Mouse (Mus musculus) c-Kit-negative CD71-positive TER-119-positive erythroid progenitor cells, embryonic 14.5 days (primary cell): ENCODE data around the gene Defb25.

ENCODE experiments used
- DNase-seq: peaks from one replicate; pipeline ENCODE4 v3.0.0-alpha.2; 2013; ENCODE audit warnings: low read depth, low spot score

Defb25 gene

DNA sequence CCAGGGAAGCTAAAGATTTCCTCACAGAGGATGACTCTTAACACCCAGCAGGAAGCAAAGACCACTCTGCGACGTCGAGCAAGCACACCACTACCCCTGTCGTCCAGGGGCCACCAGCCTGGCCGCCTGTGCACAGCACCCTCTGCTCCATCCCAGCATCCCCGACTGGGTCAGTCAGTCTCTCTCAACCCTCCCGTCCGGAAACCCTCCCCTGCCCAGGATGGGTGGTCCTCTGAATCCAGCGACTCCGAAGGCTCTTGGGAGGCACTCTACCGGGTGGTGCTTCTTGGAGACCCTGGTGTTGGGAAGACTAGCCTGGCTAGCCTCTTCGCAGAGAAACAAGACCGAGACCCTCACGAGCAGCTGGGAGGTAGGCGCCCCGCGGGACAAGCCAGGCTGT lies 5.2 kb upstream of the Defb25 start:
- no peak for DNase-seq

DNA sequence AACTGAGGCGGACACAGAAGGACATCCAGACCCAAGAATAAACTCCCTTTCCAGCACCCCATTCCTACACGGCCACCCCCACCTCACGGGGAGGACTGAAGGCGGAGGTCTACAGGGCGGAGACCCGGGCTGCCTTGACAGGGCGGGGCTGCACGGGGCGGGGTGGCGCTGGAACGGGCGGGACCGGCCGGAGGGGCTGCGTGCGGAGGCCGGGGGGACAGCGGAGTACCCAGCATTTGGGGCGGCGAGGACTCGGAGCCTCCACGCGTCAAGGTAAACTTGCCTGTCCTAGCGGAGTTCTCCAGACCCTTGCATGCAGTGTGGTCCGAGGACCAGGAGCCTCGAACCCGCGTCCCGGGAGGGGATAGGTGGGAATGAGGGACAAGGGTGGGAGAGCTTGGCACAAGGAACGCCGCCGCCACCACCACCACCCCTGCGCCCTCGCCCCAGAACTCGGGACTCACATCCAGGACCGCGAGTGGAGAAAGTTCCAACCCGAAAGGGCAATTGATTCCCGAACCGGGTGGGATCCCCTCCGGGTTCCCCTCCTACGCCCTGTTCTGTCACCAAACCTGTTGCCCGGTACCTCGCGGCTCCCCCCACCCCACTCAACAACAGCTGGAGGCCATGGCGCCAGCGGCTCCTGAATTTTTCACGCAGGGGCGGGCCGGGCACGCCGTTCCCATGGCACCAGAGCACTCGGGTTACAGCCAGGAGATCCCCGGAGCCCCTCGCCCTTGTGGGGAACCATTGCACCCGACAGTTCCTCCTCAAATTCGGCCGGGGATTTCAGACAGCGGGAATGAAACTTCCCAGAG lies 4.1 kb upstream of the Defb25 start, which contains the start of gene Rem1:
Gene Rem1, plus strand, starts transcription at position 178 of the 818 bp plus-strand sequence.
- no peak for DNase-seq

- no peak for DNase-seq
Observed at GRCm38 (mm10) chr2:152625256-152625655, 2.4 kb upstream of the Defb25 start.

DNA sequence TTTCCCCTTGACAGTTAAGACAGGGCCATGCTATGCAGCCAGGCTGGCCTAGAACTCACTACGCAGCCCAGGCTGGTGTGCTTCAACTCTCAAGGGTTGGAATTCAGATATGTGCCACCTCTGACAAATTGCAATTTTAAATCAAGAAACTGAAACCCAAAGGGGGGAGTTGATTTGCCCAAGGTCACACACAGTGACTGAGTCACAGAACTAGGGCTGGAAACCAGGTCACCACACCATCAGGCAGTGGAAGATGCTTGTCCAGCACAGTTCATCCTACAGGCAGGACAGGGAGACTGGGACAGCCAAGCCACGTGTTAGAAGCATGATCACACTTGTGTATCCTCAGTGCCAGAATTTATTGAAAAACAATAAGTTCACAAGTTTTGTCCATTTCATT lies 1.7 kb upstream of the Defb25 start:
- no peak for DNase-seq

GRCm38 (mm10) chr2:152622151-152622550 lies 702 bp downstream of the Defb25 start:
- no peak for DNase-seq

DNA sequence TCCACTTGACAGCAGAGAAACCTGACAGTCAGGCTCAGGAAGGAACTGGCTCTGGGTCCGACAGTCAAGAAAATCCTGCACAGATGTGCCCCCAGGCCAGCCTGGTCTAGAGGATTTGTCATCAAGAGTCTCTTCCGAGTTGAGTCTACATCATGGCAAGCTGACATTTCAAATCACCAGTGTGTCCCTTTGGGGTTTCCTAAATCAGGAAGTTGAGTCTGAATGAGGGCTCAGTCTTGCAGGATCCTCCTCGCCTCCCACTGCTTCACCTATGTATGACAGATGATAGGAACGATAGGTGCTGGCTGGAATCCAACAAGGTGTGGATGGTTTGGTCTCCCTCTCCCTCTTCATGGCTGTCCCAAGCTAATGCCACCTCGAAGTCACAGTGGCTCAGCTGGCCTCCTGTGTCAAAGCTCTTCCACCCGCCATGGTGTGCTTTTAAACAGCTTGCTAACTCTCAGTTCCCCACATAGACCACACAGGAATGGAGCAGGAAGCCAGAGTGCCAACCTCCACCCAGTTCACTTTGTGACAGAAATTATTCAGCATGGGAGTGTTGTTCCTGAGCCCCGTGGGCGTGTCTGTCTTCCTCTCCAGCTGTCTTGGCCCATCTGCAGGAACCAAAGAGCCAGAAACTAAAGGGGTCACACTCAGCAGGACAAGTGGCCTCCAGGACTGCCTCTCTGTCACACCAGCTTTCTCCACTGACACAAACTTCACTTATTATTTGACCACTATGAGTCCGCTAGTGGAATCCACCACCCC lies 2.3 kb downstream of the Defb25 start:
- no peak for DNase-seq

- DNase-seq = no peak
Observed at GRCm38 (mm10) chr2:152617374-152617773, 5.5 kb downstream of the Defb25 start.

DNA sequence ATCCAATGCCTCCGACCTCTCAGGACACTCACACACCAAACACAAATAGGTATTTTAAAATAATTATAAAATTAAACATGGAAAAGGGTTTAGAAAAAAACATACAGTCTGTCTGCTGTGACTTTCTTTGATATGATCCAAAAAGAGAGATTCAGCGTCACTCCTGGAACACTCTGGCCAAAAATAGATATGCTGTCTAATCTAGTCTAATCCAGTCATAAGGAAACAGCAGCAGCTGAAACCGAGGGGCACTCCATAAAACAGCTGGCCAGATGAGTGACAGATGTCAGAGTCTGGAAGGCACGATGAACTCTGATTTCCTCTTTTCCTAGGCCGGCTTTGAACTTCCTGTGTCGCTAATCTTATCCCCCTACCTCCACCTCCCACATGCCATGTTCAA lies 6.4 kb downstream of the Defb25 start:
- no peak for DNase-seq

DNA sequence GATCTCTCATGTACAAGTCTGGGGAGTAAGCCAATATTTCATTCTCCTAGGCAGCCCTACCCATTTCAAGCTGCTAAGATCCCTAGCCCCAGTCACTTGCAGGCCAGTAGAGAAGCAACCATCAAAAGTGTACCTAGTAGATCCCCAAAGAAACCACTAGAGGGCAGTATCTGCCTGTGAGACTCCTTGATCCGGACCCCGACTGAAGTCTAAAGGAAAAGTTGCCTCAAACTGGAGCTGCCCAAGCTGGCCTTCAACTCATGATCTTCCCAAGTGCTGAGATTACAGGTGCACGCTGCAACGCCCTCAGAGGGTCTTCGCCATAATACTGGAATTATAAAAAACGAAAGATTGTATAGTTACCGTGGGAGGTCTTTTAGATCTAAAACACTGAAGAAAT lies 7.3 kb downstream of the Defb25 start:
- peak; percentile 39 for DNase-seq

DNA sequence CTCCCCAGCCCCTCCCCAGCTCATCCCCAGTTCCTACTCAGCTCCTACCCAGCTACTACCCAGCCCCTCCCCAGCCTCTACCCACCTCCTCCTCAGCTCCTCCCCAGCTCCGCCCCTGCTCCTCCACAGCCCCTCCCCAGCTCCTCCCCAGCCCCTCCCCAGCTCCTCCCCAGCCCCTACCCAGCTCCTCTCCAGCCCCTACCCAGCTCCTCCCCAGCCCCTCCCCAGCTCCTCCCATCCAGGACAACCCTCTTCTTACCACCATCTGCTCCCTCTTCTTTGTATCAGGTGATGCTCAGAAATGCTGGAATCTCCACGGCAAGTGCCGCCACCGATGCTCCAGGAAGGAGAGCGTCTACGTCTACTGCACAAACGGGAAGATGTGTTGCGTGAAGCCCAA lies 10.7 kb downstream of the Defb25 start:
- no peak for DNase-seq

GRCm38 (mm10) chr2:152608719-152609118 lies 14.1 kb downstream of the Defb25 start:
- DNase-seq = no peak

- no peak for DNase-seq
Observed at GRCm38 (mm10) chr2:152607746-152608145, 15.1 kb downstream of the Defb25 start.

GRCm38 (mm10) chr2:152604057-152604456 lies 18.8 kb downstream of the Defb25 start, which contains the start of gene Defb36:
TSS of gene Defb36 (plus strand) at chr2:152604327.
- DNase-seq = no peak

DNA sequence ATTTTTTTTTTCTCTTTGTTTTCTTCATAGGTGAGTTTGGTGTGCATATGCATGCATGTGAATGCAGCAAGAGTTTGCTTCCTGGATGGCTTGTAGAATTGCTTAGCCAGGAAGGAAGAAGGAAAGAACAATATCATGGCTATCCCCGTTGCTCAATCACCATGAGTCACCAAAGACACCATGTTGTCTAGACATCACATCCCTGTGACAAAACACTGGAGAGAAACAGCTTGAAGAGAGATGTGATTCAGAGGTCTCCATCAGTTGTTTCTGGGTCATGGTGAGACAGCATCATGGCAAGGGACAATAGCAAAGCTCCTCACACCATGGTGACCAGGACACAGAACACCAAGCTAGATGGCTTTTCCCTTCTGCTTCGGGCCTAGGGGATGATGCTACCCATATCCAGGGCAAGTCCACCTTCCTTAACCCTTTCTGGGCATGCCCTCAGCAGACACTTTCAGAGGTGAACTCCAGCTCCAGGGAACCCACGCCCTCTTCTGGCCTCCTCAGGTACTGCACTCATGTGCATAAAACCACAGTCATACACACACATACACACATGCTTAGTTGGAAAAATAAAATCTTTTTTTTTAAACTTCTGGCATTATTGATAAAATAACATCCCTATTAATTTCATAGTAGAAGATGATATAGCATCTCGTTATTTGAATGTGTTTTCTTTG lies 21.4 kb downstream of the Defb25 start:
- no peak for DNase-seq

- no peak for DNase-seq
Observed at GRCm38 (mm10) chr2:152600076-152600475, 22.8 kb downstream of the Defb25 start.

- DNase-seq = no peak
Observed at GRCm38 (mm10) chr2:152599299-152599698, 23.6 kb downstream of the Defb25 start, which contains the start of gene Defb45. TSS of gene Defb45 (minus strand) at chr2:152599399.

DNA sequence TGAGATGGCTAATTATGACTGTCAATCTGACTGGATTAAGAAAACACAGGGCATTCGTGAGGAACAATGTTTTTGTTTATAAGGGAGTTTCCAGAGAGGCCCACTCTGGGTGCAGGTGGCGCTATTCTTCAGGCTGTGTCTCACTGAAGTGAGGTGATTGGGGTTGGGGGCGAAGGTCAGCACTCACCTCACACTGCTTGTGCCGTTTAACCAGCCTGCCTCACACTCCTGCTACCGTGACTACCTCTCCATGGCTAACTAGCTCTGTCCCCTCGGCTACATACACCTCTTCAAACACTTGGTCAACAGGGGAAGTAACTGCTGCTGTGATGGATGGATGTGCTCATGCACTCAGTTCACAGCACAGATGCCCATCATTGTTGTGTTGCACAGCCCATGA lies 33.8 kb downstream of the Defb25 start:
- DNase-seq = no peak

GRCm38 (mm10) chr2:152588450-152588849 lies 34.4 kb downstream of the Defb25 start:
- no peak for DNase-seq

- DNase-seq = no peak
Observed at GRCm38 (mm10) chr2:152586926-152587560, 35.8 kb downstream of the Defb25 start.

DNA sequence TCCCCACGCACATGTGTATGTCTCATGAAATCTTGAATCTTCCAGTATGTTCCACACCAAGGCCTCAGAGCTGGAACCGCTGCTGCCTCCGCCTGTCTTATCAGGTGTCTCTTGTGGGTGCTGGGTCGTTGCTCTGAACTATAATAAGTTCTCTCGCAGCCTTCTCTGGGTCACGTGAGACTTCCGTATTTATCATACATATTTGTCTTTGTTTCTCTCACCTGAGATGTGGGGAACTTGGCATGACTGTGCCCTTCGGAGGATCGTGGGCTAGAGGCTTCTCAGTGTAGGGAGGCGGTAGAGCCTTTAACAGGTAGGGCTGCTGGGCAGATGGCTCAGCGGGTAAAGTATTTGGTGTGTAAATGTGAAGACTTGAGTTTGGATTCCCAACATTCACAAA lies 42.2 kb downstream of the Defb25 start:
- no peak for DNase-seq

- DNase-seq = no peak
Observed at GRCm38 (mm10) chr2:152580107-152580506, 42.7 kb downstream of the Defb25 start, which contains the start of gene Defb19. TSS of gene Defb19 (minus strand) at chr2:152580312.

- no peak for DNase-seq
Observed at GRCm38 (mm10) chr2:152573484-152573883, 49.4 kb downstream of the Defb25 start.
